Mouse (Mus musculus) lung, embryonic 14.5 days (tissue): Measurements from ENCODE around the gene Stum. TPM values are rescaled to one million over a fixed set of nuclear protein-coding genes. Genes with fewer than 3 reads are reported as not detected.

Experiments
- ATAC-seq: fragments of 200-750 bp; cut with Nextera tagmentation; 2 replicates; pipeline ENCODE4 v1.8.0; 2017; ENCODE audit warnings: mild to moderate bottlenecking, moderate TSS enrichment, moderate library complexity; ENCODE audit not compliant: insufficient read depth
- DNase-seq: peaks from one replicate; pipeline ENCODE4 v3.0.0-alpha.2; 2015
- H3K27ac ChIP-seq: fragments of 300-500 bp; sonication (generic); 2 replicates; pipeline ENCODE4 v1.5.1; 2014; ENCODE audit warnings: low read depth, mild to moderate bottlenecking, moderate library complexity
- H3K27me3 ChIP-seq: fragments of 300-500 bp; sonication (generic); 2 replicates; pipeline ENCODE4 v1.6.1; 2014; ENCODE audit warnings: low read length, control low read depth; ENCODE audit not compliant: insufficient read depth
- H3K36me3 ChIP-seq: fragments of 300-500 bp; sonication (generic); 2 replicates; pipeline ENCODE4 v1.6.1; 2014; ENCODE audit warnings: control low read depth; ENCODE audit not compliant: insufficient read depth
- H3K4me1 ChIP-seq: fragments of 300-500 bp; sonication (generic); 2 replicates; pipeline ENCODE4 v1.6.1; 2014; ENCODE audit warnings: antibody characterized with exemption, control low read depth; ENCODE audit not compliant: insufficient read depth
- H3K4me2 ChIP-seq: fragments of 300-500 bp; sonication (generic); 2 replicates; pipeline ENCODE4 v1.6.1; 2014; ENCODE audit warnings: mild to moderate bottlenecking
- H3K4me3 ChIP-seq: fragments of 300-500 bp; sonication (generic); 2 replicates; pipeline ENCODE4 v1.5.1; 2014; ENCODE audit warnings: low read depth, low read length
- H3K9ac ChIP-seq: fragments of 300-500 bp; sonication (generic); 2 replicates; pipeline ENCODE4 v1.6.1; 2014
- H3K9me3 ChIP-seq: fragments of 300-500 bp; sonication (generic); 2 replicates; pipeline ENCODE4 v1.6.1; 2016; ENCODE audit warnings: low read depth, low read length, control low read depth
- CTCF ChIP-seq: IDR thresholded peaks from 2 replicates; pipeline ENCODE4 v1.5.1; 2016; ENCODE audit warnings: antibody characterized with exemption, low read depth
- WGBS: fragments of 180-500 bp; shearing (Covaris S2); extraction: QIAGEN DNeasy Blood & Tissue Kit; methylation state at CpG from one replicate; pipeline ENCODE4 v1.1.7; 2014; 5-methylcytosine and 5-hydroxymethylcytosine counted together
- polyA plus RNA-seq: library from polyadenylated mRNA; unstranded; fragments of >200 nt; fragmentation: Nextera tagmentation; extraction: Ambion mirVana; gene quantifications from 2 replicates; pipeline ENCODE4 v1.2.1, GENCODE M21; 2014

Gene Stum
- polyA plus RNA-seq, 1 experiment from 2014 or later: not detected

- Histone ChIP-seq H3K4me1 (peaks cover 33% of the 10 kb centered on the region), H3K4me3 (no peak overlapping the region), H3K27ac (0 out of 2 replicates have a peak overlapping the region, but pooled peaks have one; percentile 4), H3K9ac (no peak overlapping the region), H3K4me2 (no peak overlapping the region), H3K36me3 (no peaks in the 10 kb centered on the region), H3K27me3 (no peaks in the 10 kb centered on the region), H3K9me3 (no peaks in the 10 kb centered on the region)
- ATAC-seq (no peak), DNase-seq (no peak)
- WGBS: 70% methylated on average over 11 of the region's 11 CpGs
- TF ChIP-seq CTCF: no peak
Measured at GRCm38 (mm10) chr1:180406336-180407035, 76.8 kb downstream of the Stum start.

DNA sequence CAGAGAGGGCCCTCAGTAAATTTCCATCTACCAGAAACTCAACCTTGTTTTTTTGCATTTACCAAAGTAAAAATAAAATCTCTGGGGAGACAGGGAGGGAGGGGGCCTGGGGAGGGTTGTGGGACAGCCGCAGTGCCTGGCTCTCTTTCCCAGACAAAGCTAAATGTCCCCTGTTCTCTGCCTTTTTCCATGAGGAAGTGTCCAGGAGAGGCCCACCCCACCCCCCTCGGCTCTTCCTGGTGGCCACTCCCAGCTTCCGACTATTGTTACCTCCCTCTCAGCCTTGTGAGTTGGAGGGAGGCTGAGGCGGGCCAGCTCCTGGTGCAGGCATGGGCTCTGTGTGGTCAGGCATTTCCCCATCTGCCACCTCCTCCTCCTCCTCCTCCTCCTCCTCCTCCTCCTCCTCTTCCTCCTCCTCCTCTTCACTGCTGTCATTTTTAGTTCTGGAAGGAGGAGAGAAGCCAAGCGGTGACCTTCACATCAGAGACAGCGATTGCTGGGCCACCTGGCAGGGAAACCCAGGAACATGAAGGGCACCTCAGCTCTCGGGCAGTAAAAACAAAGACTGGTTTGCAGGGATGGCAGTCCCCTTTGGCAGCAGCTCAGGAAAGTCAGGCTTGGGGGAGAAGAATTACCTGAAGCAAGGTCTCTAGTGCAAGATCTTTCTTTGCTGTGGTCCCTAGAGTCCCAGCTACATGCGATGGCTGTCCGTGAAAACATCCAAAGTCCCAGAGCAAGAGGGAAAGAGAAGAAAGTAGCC lies 77.5 kb downstream of the Stum start:
- no peak overlapping the region for H3K9ac ChIP-seq
- H3K9me3 ChIP-seq: no peaks in the 10 kb centered on the region
- H3K4me1 ChIP-seq: peaks cover 37% of the 10 kb centered on the region
- H3K27ac ChIP-seq: peak overlapping the region; percentile 15; the same call in 1 of the 2 replicates
- DNase-seq (no peak), ATAC-seq (no peak)
- 76% methylated on average over 9 of the region's 9 CpGs for WGBS
- no peaks in the 10 kb centered on the region for H3K36me3 ChIP-seq
- H3K27me3 ChIP-seq: no peaks in the 10 kb centered on the region
- no peak for TF ChIP-seq CTCF
- H3K4me3 ChIP-seq: no peak overlapping the region
- H3K4me2 ChIP-seq: no peak overlapping the region

- DNase-seq (no peak), ATAC-seq (no peak)
- H3K9me3 ChIP-seq: no peaks in the 10 kb centered on the region
- no peaks in the 10 kb centered on the region for H3K36me3 ChIP-seq
- no peaks in the 10 kb centered on the region for H3K27me3 ChIP-seq
- 81% methylated on average over 3 of the region's 3 CpGs for WGBS
- H3K4me3 ChIP-seq: no peak overlapping the region
- TF ChIP-seq CTCF: no peak
- H3K4me1 ChIP-seq: peaks cover 37% of the 10 kb centered on the region
- H3K27ac ChIP-seq: peak overlapping the region; percentile 97
- H3K9ac ChIP-seq: no peak overlapping the region
- peak overlapping the region; percentile 50 for H3K4me2 ChIP-seq
Measured at GRCm38 (mm10) chr1:180404706-180405105, 78.6 kb downstream of the Stum start.

DNA sequence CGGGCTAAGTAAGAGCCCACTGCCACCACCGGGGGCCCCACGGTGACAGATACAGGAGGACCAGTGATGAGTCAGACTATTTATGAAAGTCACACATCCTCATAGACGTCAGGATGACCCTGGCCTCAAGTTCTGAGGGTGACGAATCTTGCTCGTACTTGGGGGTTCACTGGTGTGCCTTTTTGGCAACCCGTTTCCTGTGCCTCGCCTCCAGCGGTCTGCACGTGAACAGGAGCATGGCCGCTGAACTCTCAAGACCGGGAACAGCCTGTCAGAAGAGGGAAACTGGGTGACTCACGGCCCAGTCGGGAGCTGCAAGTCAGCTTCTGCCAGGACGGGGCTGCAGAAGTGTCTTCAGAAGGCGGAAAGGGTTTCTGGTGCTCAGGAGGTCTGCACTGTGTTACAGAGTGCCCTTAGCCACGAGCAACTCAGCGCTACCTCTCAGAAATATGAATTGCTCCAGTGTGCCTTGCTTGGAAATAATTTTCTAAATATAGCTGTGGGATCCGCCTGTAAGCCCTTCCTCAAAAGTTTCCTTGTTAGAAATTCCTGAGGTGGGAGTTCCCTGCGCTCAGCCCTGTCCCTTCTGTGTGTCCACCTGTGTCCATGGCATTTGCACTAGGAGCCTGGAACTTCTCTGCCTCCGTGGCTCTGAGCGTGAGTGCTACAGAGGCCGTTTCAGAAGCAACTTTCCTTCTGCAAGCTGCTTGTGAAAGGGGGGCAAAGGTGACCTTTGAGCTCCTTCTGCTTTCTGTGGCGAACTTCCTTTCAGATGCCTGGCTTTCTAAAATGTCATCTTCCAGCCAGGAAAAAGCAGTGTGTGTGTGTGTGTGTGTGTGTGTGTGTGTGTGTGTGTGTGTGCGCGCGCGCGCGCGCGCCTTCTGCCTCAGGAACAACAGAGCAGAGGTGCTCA lies 79.4 kb downstream of the Stum start:
- Histone ChIP-seq H3K4me2 (peak overlapping the region; percentile 50), H3K4me3 (no peak overlapping the region), H3K36me3 (no peaks in the 10 kb centered on the region), H3K27me3 (no peaks in the 10 kb centered on the region), H3K4me1 (peaks cover 35% of the 10 kb centered on the region), H3K9ac (peak overlapping the region; percentile 16), H3K27ac (peak overlapping the region; percentile 97), H3K9me3 (no peaks in the 10 kb centered on the region)
- no peak for TF ChIP-seq CTCF
- peak; percentile 57 for ATAC-seq
- WGBS: 29% methylated on average over 32 of the region's 32 CpGs
- DNase-seq: peak; percentile 78

GRCm38 (mm10) chr1:180403357-180403693 lies 80.0 kb downstream of the Stum start:
- Histone ChIP-seq H3K9me3 (no peaks in the 10 kb centered on the region), H3K27ac (peak overlapping the region; percentile 97), H3K4me1 (peaks cover 32% of the 10 kb centered on the region), H3K36me3 (no peaks in the 10 kb centered on the region), H3K9ac (peak overlapping the region; percentile 16), H3K4me3 (no peak overlapping the region), H3K27me3 (no peaks in the 10 kb centered on the region), H3K4me2 (peak overlapping the region; percentile 50)
- no peak for TF ChIP-seq CTCF
- ATAC-seq (no peak; the same call in 1 of the 2 replicates), DNase-seq (no peak)
- WGBS: 73% methylated on average over 8 of the region's 8 CpGs

DNA sequence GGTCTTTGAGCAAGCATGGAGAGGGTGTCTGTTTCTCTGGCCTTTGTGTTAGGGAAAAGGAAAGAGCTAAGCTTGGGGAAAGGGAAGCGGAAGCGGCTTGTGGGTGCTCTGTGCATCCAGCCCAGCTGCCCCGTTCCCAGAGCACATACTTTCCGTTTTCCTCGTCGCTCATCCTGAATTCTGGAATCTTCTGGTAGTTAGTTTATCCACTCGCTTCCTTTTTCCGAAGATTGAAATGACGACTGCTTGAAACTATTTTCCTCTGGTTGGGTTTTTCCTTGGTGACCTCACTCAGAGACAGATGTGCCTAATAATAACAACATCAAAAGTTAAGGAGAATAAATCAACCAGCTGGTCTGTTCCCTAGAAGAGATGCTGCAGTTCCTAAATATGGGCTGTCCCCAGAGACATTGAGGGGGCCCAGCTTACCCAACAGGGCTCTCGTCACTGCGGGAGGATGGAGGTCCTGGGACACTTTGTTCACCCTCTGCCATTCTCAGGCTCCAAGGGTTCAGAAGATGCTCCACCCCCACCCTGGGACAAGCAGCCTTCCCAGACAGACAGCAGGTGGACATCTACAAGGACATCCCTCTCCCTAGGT lies 80.7 kb downstream of the Stum start:
- H3K9me3 ChIP-seq: no peaks in the 10 kb centered on the region
- WGBS: 50% methylated on average over 11 of the region's 11 CpGs
- H3K4me3 ChIP-seq: no peak overlapping the region
- ATAC-seq (no peak), DNase-seq (peak; percentile 71)
- TF ChIP-seq CTCF: no peak
- H3K27me3 ChIP-seq: no peaks in the 10 kb centered on the region
- H3K4me1 ChIP-seq: peaks cover 32% of the 10 kb centered on the region
- H3K9ac ChIP-seq: no peak overlapping the region
- no peak overlapping the region for H3K4me2 ChIP-seq
- no peaks in the 10 kb centered on the region for H3K36me3 ChIP-seq
- peak overlapping the region; percentile 97 for H3K27ac ChIP-seq
